Mouse (Mus musculus): ENCODE data around the gene Nacc1. TPM values are rescaled to one million over a fixed set of nuclear protein-coding genes. Genes with fewer than 3 reads are reported as not detected.
A peak's percentile ranks its signal among the peaks of the same experiment; 100 is the strongest.

The Nacc1 gene
- total and polyA plus RNA-seq, 2 experiments from 2014 or later: 13.8 to 102 TPM

- H3K36me3 ChIP-seq (ENCODE audit: insufficient read depth, low read length): no peaks in the 10 kb centered on the region
- 42% methylated on average over 3 of the region's 3 CpGs for WGBS
These were observed 37.4 kb downstream of the Nacc1 start for GRCm38 (mm10) chr8:84650213-84650612.

GRCm38 (mm10) chr8:84647461-84647901, 40.2 kb downstream of the Nacc1 start:
- TF ChIP-seq CTCF (IDR thresholded peaks at IDR 0.05): no peak
- H3K27ac ChIP-seq (ENCODE audit: low read depth, low read length): no peak overlapping the region

More at GRCm38 (mm10) chr8:84650213-84650612, 37.4 kb downstream of the Nacc1 start:
- no peak overlapping the region for H3K9ac ChIP-seq (replicated peaks; ENCODE audit: low read length, poor library complexity, severe bottlenecking)
- H3K9me3 ChIP-seq (ENCODE audit: low read length): no peaks in the 10 kb centered on the region
- no peak overlapping the region for H3K27ac ChIP-seq (ENCODE audit: low read depth, low read length)
- no peak for ATAC-seq (ENCODE audit: low FRiP score)
- no peaks in the 10 kb centered on the region for H3K27me3 ChIP-seq (ENCODE audit: insufficient read depth, low read length)
- no peak for TF ChIP-seq CTCF (IDR thresholded peaks at IDR 0.05)
- H3K4me1 ChIP-seq (ENCODE audit: insufficient read depth, low read length): no peaks in the 10 kb centered on the region
- H3K4me3 ChIP-seq (ENCODE audit: low read depth, low read length): no peak overlapping the region
- no peak overlapping the region for H3K4me2 ChIP-seq (ENCODE audit: low read depth, low read length, poor library complexity, severe bottlenecking)
- DNase-seq (ENCODE audit: low spot score): no peak

GRCm38 (mm10) chr8:84646800-84647199, 40.9 kb downstream of the Nacc1 start:
- H3K27me3 ChIP-seq (ENCODE audit: insufficient read depth, low read length): no peaks in the 10 kb centered on the region
- no peak overlapping the region for H3K4me2 ChIP-seq (ENCODE audit: low read depth, low read length, poor library complexity, severe bottlenecking)
- no peaks in the 10 kb centered on the region for H3K4me1 ChIP-seq (ENCODE audit: insufficient read depth, low read length)
- ATAC-seq (ENCODE audit: low FRiP score) (no peak), DNase-seq (ENCODE audit: low spot score) (no peak)
- no peak overlapping the region for H3K9ac ChIP-seq (replicated peaks; ENCODE audit: low read length, poor library complexity, severe bottlenecking)
- TF ChIP-seq CTCF (IDR thresholded peaks at IDR 0.05): peak; percentile 42
- no peaks in the 10 kb centered on the region for H3K9me3 ChIP-seq (ENCODE audit: low read length)
- H3K36me3 ChIP-seq (ENCODE audit: insufficient read depth, low read length): no peaks in the 10 kb centered on the region
- H3K27ac ChIP-seq (ENCODE audit: low read depth, low read length): no peak overlapping the region
- WGBS: 53% methylated on average over 6 of the region's 6 CpGs
- H3K4me3 ChIP-seq (ENCODE audit: low read depth, low read length): no peak overlapping the region

More at GRCm38 (mm10) chr8:84647461-84647901, 40.2 kb downstream of the Nacc1 start:
- H3K9me3 ChIP-seq (ENCODE audit: low read length): no peaks in the 10 kb centered on the region
- no peaks in the 10 kb centered on the region for H3K4me1 ChIP-seq (ENCODE audit: insufficient read depth, low read length)
- no peaks in the 10 kb centered on the region for H3K36me3 ChIP-seq (ENCODE audit: insufficient read depth, low read length)
- H3K9ac ChIP-seq (replicated peaks; ENCODE audit: low read length, poor library complexity, severe bottlenecking): no peak overlapping the region; the same call in 1 of the 2 replicates
- ATAC-seq (ENCODE audit: low FRiP score) (peak; percentile 51; the same call in 1 of the 2 replicates), DNase-seq (ENCODE audit: low spot score) (peak; percentile 31)
- H3K4me2 ChIP-seq (ENCODE audit: low read depth, low read length, poor library complexity, severe bottlenecking): peak overlapping the region; percentile 47
- H3K27me3 ChIP-seq (ENCODE audit: insufficient read depth, low read length): no peaks in the 10 kb centered on the region
- H3K4me3 ChIP-seq (ENCODE audit: low read depth, low read length): peak overlapping the region; percentile 16; the same call in 1 of the 2 replicates
- 1% methylated on average over 14 of the region's 14 CpGs for WGBS

- no peak for TF ChIP-seq CTCF (IDR thresholded peaks at IDR 0.05)
- H3K4me3 ChIP-seq (ENCODE audit: low read depth, low read length): no peak overlapping the region
- DNase-seq (ENCODE audit: low spot score) (no peak), ATAC-seq (ENCODE audit: low FRiP score) (no peak)
- H3K27ac ChIP-seq (ENCODE audit: low read depth, low read length): no peak overlapping the region
- 73% methylated on average over 5 of the region's 5 CpGs for WGBS
- no peaks in the 10 kb centered on the region for H3K36me3 ChIP-seq (ENCODE audit: insufficient read depth, low read length)
- no peaks in the 10 kb centered on the region for H3K9me3 ChIP-seq (ENCODE audit: low read length)
- no peaks in the 10 kb centered on the region for H3K27me3 ChIP-seq (ENCODE audit: insufficient read depth, low read length)
- H3K9ac ChIP-seq (replicated peaks; ENCODE audit: low read length, poor library complexity, severe bottlenecking): no peak overlapping the region
- H3K4me1 ChIP-seq (ENCODE audit: insufficient read depth, low read length): no peaks in the 10 kb centered on the region
- H3K4me2 ChIP-seq (ENCODE audit: low read depth, low read length, poor library complexity, severe bottlenecking): no peak overlapping the region
These were observed 44.6 kb downstream of the Nacc1 start for GRCm38 (mm10) chr8:84643019-84643418.

- no peaks in the 10 kb centered on the region for H3K9me3 ChIP-seq (ENCODE audit: low read length)
- WGBS: 83% methylated on average over 1 of the region's 1 CpGs
- DNase-seq (ENCODE audit: low spot score) (no peak), ATAC-seq (ENCODE audit: low FRiP score) (no peak)
- peak; percentile 27; the same call in 1 of the 2 replicates for TF ChIP-seq CTCF (IDR thresholded peaks at IDR 0.05)
- no peak overlapping the region for H3K9ac ChIP-seq (replicated peaks; ENCODE audit: low read length, poor library complexity, severe bottlenecking)
- H3K27me3 ChIP-seq (ENCODE audit: insufficient read depth, low read length): no peaks in the 10 kb centered on the region
- H3K4me2 ChIP-seq (ENCODE audit: low read depth, low read length, poor library complexity, severe bottlenecking): no peak overlapping the region
- no peak overlapping the region for H3K27ac ChIP-seq (ENCODE audit: low read depth, low read length)
- no peaks in the 10 kb centered on the region for H3K4me1 ChIP-seq (ENCODE audit: insufficient read depth, low read length)
- H3K4me3 ChIP-seq (ENCODE audit: low read depth, low read length): no peak overlapping the region
- H3K36me3 ChIP-seq (ENCODE audit: insufficient read depth, low read length): no peaks in the 10 kb centered on the region
These were observed 45.9 kb downstream of the Nacc1 start for GRCm38 (mm10) chr8:84641578-84642361.

- Histone ChIP-seq H3K27me3 (ENCODE audit: insufficient read depth, low read length) (no peaks in the 10 kb centered on the region), H3K36me3 (ENCODE audit: insufficient read depth, low read length) (0 out of 2 replicates have a peak, but pooled peaks cover 4% of the 10 kb centered on the region), H3K4me1 (ENCODE audit: insufficient read depth, low read length) (no peaks in the 10 kb centered on the region)
These were observed 46.9 kb downstream of the Nacc1 start for GRCm38 (mm10) chr8:84640617-84641294.

More at GRCm38 (mm10) chr8:84640617-84641294, 46.9 kb downstream of the Nacc1 start:
- H3K27ac ChIP-seq (ENCODE audit: low read depth, low read length): no peak overlapping the region
- 71% methylated on average over 6 of the region's 7 CpGs for WGBS
- H3K9ac ChIP-seq (replicated peaks; ENCODE audit: low read length, poor library complexity, severe bottlenecking): no peak overlapping the region
- no peak overlapping the region for H3K4me2 ChIP-seq (ENCODE audit: low read depth, low read length, poor library complexity, severe bottlenecking)
- H3K4me3 ChIP-seq (ENCODE audit: low read depth, low read length): no peak overlapping the region
- no peaks in the 10 kb centered on the region for H3K9me3 ChIP-seq (ENCODE audit: low read length)
- TF ChIP-seq CTCF (IDR thresholded peaks at IDR 0.05): no peak
- ATAC-seq (ENCODE audit: low FRiP score) (no peak), DNase-seq (ENCODE audit: low spot score) (no peak)

Data from midbrain, postnatal 0 days (tissue).